ENCODE assay signal across 18 mouse cellular contexts in genomic region chr7:98863969-98864718, GRCm38 (mm10). TPM values are rescaled to one million over a fixed set of nuclear protein-coding genes. Genes with fewer than 3 reads are reported as not detected.
A peak's percentile ranks its signal among the peaks of the same experiment; 100 is the strongest.
DNase-seq lines count a peak whose midpoint lies in the region; ATAC-seq and TF ChIP-seq lines count a peak whose summit lies in the region.
"Had no signal": no experiment of that assay in that cellular context is flagged by ENCODE, and none has a peak within 500 bp of the region (broad histone marks: within the 10 kb centered on the region; RNA-seq: fewer than 3 reads in every experiment).

No protein-coding gene starts in this region.

- H3K9ac ChIP-seq in midbrain, embryonic 15.5 days, result no peak overlapping the region
- H3K9ac ChIP-seq: forebrain, postnatal 0 days; hindbrain, embryonic 14.5 days; lung, embryonic 14.5 days; midbrain, embryonic 12.5 days; stomach, embryonic 15.5 days had no signal

- no peak overlapping the region for H3K4me3 ChIP-seq in gastrocnemius, adult 2 months
- no peak overlapping the region for H3K4me3 ChIP-seq in midbrain, embryonic 10.5 days
- no peak overlapping the region for H3K4me3 ChIP-seq in midbrain, embryonic 15.5 days
- H3K4me3 ChIP-seq: midbrain, embryonic 12.5 days; stomach, embryonic 15.5 days had no signal

- H3K4me1 ChIP-seq in midbrain, embryonic 10.5 days, result peaks cover 43% of the 10 kb centered on the region
- peaks cover 10% of the 10 kb centered on the region; the same call in 1 of the 2 replicates for H3K4me1 ChIP-seq in midbrain, embryonic 15.5 days

- no peaks in the 10 kb centered on the region for H3K9me3 ChIP-seq in midbrain, embryonic 10.5 days (replicated peaks)
- H3K9me3 ChIP-seq in midbrain, embryonic 15.5 days, result no peaks in the 10 kb centered on the region
- H3K9me3 ChIP-seq: midbrain, embryonic 12.5 days; stomach, embryonic 15.5 days had no signal

- no peaks in the 10 kb centered on the region for H3K36me3 ChIP-seq in midbrain, embryonic 10.5 days
- no peaks in the 10 kb centered on the region for H3K36me3 ChIP-seq in midbrain, embryonic 15.5 days (replicated peaks)
- H3K36me3 ChIP-seq: midbrain, embryonic 12.5 days; stomach, embryonic 15.5 days had no signal

- ATAC-seq in midbrain, embryonic 15.5 days (replicated peaks), result no peak
- ATAC-seq: forebrain, postnatal 0 days had no signal

- peaks cover 26% of the 10 kb centered on the region for H3K27me3 ChIP-seq in midbrain, embryonic 10.5 days (ENCODE audit: low read depth, poor library complexity, severe bottlenecking)
- H3K27me3 ChIP-seq in midbrain, embryonic 15.5 days (replicated peaks), result no peaks in the 10 kb centered on the region
- H3K27me3 ChIP-seq: stomach, embryonic 15.5 days had no signal

- WGBS in midbrain, embryonic 10.5 days, result 43% methylated on average over 9 of the region's 9 CpGs
- 45% methylated on average over 9 of the region's 9 CpGs for WGBS in midbrain, embryonic 15.5 days

- TF ChIP-seq CTCF in gastrocnemius, adult 2 months (IDR thresholded peaks at IDR 0.05), result no peak

- intact Hi-C loops in gastrocnemius, adult 2 months (cut with DNase I), result no loop called here
- intact Hi-C loops in heart, postnatal 10 days (cut with DNase I), result no loop called here

- peak overlapping the region; percentile 35 for H3K27ac ChIP-seq in gastrocnemius, adult 2 months
- H3K27ac ChIP-seq in midbrain, embryonic 10.5 days (replicated peaks), result peak overlapping the region; percentile 42; the same call in 1 of the 2 replicates
- H3K27ac ChIP-seq in midbrain, embryonic 15.5 days, result no peak overlapping the region
- H3K27ac ChIP-seq: hindbrain, embryonic 14.5 days; midbrain, embryonic 12.5 days; stomach, embryonic 15.5 days had no signal

- H3K4me2 ChIP-seq in midbrain, embryonic 15.5 days, result no peak overlapping the region
- H3K4me2 ChIP-seq: hindbrain, embryonic 14.5 days; liver, embryonic 11.5 days; lung, embryonic 14.5 days; midbrain, embryonic 12.5 days; stomach, embryonic 15.5 days had no signal

- DNase-seq in gastrocnemius, adult 2 months, result peak; percentile 49
- DNase-seq in gastrocnemius, postnatal 10 days, result no peak
- DNase-seq in heart, postnatal 10 days, result peak; percentile 38 to 55
- no peak for DNase-seq in heart, adult 18-20 months
- DNase-seq in midbrain, embryonic 10.5 days (ENCODE audit: low spot score), result no peak
- peak; percentile 67 for DNase-seq in skeletal muscle tissue, adult 2 months (ENCODE audit: low read depth, low spot score)
- DNase-seq in cerebellum, adult 18-20 months, result no peak
- DNase-seq: cerebellum, adult 9-10 months; forebrain, postnatal 0 days; kidney, adult 9 months; lung, embryonic 14.5 days; right cerebral cortex, postnatal 14 days; thymus, adult 2 months had no signal

RNA-seq across cellular contexts. Expression of gene Wnt11, which starts 29.2 kb away (rescaled TPM):
- total RNA-seq in gastrocnemius, adult 2 months (2021), result 1 to 10 TPM; 5.3 to 8.3 TPM
- total RNA-seq in gastrocnemius, postnatal 10 days (2021), result 10 to 100 TPM; 10.5 to 12.8 TPM
- 1 to 10 TPM; 2.5 to 2.6 TPM for total RNA-seq in heart, postnatal 10 days (2021)
- 1 to 10 TPM; 5.2 to 5.8 TPM for total RNA-seq in heart, adult 18-20 months (2021)
- polyA plus RNA-seq in midbrain, embryonic 10.5 days (2016; fragmentation: Nextera tagmentation; extraction: Ambion mirVana), result 0.62 and 0.70 TPM in 2 replicates
- 0.99 and 1.0 TPM in 2 replicates for polyA plus RNA-seq in midbrain, embryonic 15.5 days (2015; fragmentation: Nextera tagmentation; extraction: Ambion mirVana)

Comparison
In these comparisons a context has a peak if more than half of its experiments do, and no peak if none do; other contexts are left out.
1. DNase-seq: peak in gastrocnemius, adult 2 months (single experiment), heart, postnatal 10 days (2 of 2) and skeletal muscle tissue, adult 2 months (single experiment); none in gastrocnemius, postnatal 10 days (single experiment), heart, adult 18-20 months (0 of 2), midbrain, embryonic 10.5 days (single experiment) and cerebellum, adult 18-20 months (0 of 2).